Mouse (Mus musculus) liver, embryonic 14.5 days (tissue): ENCODE data around the gene Angel1. TPM values are rescaled to one million over a fixed set of nuclear protein-coding genes. Genes with fewer than 3 reads are reported as not detected.

Source experiments
- ATAC-seq: fragments of 200-750 bp; cut with Nextera tagmentation; 2 replicates; pipeline ENCODE4 v1.8.0; 2017; ENCODE audit warnings: moderate number of reproducible peaks, mild to moderate bottlenecking, moderate library complexity; ENCODE audit not compliant: insufficient read depth
- DNase-seq, 3 experiments: peaks; one replicate each; pipeline ENCODE4 v3.0.0-alpha.2; 2012 to 2013; ENCODE audit warnings: low read depth in 3 of 3, low spot score in 3 of 3
- H3K27ac ChIP-seq: fragments of 300-500 bp; sonication (generic); 2 replicates; pipeline ENCODE4 v1.5.1; 2014; ENCODE audit warnings: moderate library complexity, mild to moderate bottlenecking, control low read depth, inconsistent platforms
- H3K27me3 ChIP-seq: fragments of 300-500 bp; sonication (generic); 2 replicates; pipeline ENCODE4 v1.6.1; 2014; ENCODE audit warnings: mild to moderate bottlenecking, low read length, moderate library complexity; ENCODE audit not compliant: control insufficient read depth, insufficient read depth
- H3K36me3 ChIP-seq: fragments of 300-500 bp; sonication (generic); replicated peaks from 2 replicates; pipeline ENCODE4 v1.6.1; 2014; ENCODE audit warnings: low read depth; ENCODE audit not compliant: control insufficient read depth, insufficient read depth
- H3K4me1 ChIP-seq, 2 experiments: fragments of 200-500 bp in 1 of 2; fragments of 300-500 bp in 1 of 2; sonication (generic) in 1 of 2; replicated peaks; 2 replicates each; pipeline ENCODE4 v1.6.1; 2012 to 2014; ENCODE audit warnings: antibody characterized with exemption in 1 of 2, inconsistent platforms in 1 of 2, low read length in 1 of 2; ENCODE audit not compliant: control insufficient read depth in 2 of 2, insufficient read depth in 2 of 2
- H3K4me2 ChIP-seq: fragments of 300-500 bp; sonication (generic); 2 replicates; pipeline ENCODE4 v1.6.1; 2014; ENCODE audit warnings: low read depth, mild to moderate bottlenecking, control low read depth, moderate library complexity
- H3K4me3 ChIP-seq, 2 experiments: fragments of 200-500 bp in 1 of 2; fragments of 300-500 bp in 1 of 2; sonication (generic) in 1 of 2; 2 replicates each; pipeline ENCODE4 v1.5.1; 2012 to 2014; ENCODE audit warnings: low read depth in 2 of 2, low read length in 2 of 2, mild to moderate bottlenecking in 2 of 2, control low read depth in 1 of 2, inconsistent platforms in 1 of 2, moderate library complexity in 1 of 2; ENCODE audit not compliant: insufficient read depth in 1 of 2
- H3K9ac ChIP-seq: fragments of 300-500 bp; sonication (generic); replicated peaks from 2 replicates; pipeline ENCODE4 v1.6.1; 2014; ENCODE audit warnings: mild to moderate bottlenecking, control low read depth, moderate library complexity
- H3K9me3 ChIP-seq: fragments of 300-500 bp; sonication (generic); 2 replicates; pipeline ENCODE4 v1.6.1; 2016; ENCODE audit warnings: low read length, mixed read lengths; ENCODE audit not compliant: control insufficient read depth
- CTCF ChIP-seq: IDR thresholded peaks from 2 replicates; pipeline ENCODE4 v1.5.1; 2016; ENCODE audit warnings: antibody characterized with exemption, low read depth, control low read depth
- EP300 ChIP-seq: IDR thresholded peaks from 2 replicates; pipeline ENCODE4 v1.6.1; 2016; ENCODE audit warnings: antibody characterized with exemption, low read depth
- WGBS: fragments of 180-500 bp; shearing (Covaris S2); extraction: QIAGEN DNeasy Blood & Tissue Kit; methylation state at CpG from one replicate; pipeline ENCODE4 v1.1.7; 2014; ENCODE audit not compliant: insufficient replicate concordance; 5-methylcytosine and 5-hydroxymethylcytosine counted together
- polyA plus RNA-seq, 2 experiments: library from polyadenylated mRNA; depleted of rRNA in 1 of 2; stranded (reverse) in 1 of 2; unstranded in 1 of 2; fragments of >200 nt; fragmentation: Nextera tagmentation in 1 of 2; extraction: Ambion mirVana in 1 of 2; gene quantifications; 2 replicates each; pipeline versions ENCODE4 v1.2.1 to v1.2.3; 2012 to 2014

Angel1 gene
- polyA plus RNA-seq, 2 experiments: 0.60 to 1.1 TPM

DNA sequence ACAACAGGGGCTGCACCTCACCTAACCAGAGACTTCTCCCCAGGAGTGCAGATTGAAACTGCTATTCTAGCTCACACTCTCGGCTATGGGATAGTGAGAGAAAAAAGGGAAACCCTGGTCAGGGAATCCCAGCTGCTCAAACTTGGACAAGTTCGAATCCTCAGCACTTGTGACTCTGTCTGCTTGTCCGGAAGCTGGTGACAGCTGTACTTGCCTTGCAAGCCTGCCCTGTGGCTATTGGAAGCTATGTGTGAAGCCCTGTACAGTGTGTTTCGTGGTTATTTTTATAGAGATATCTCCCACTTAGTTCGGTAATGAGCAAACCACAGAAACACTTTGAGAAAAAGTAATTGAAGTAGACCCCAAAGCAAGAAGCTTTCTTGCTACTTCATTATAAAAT, 53.8 kb downstream of the Angel1 start:
- H3K4me3 ChIP-seq: no peak overlapping the region
- H3K9me3 ChIP-seq: no peaks in the 10 kb centered on the region
- H3K36me3 ChIP-seq: no peaks in the 10 kb centered on the region
- H3K27ac ChIP-seq: no peak overlapping the region
- DNase-seq (no peak), ATAC-seq (no peak)
- 26% methylated on average over 5 of the region's 5 CpGs for WGBS
- H3K4me2 ChIP-seq: no peak overlapping the region
- H3K4me1 ChIP-seq: no peaks in the 10 kb centered on the region
- H3K9ac ChIP-seq: no peak overlapping the region
- H3K27me3 ChIP-seq: peaks cover 2% of the 10 kb centered on the region; the same call in 1 of the 2 replicates
- TF ChIP-seq EP300 (no peak), CTCF (no peak)

- Histone ChIP-seq H3K9me3 (no peaks in the 10 kb centered on the region), H3K9ac (no peak overlapping the region), H3K4me3 (no peak overlapping the region), H3K27ac (no peak overlapping the region), H3K4me1 (no peaks in the 10 kb centered on the region), H3K4me2 (no peak overlapping the region), H3K27me3 (peaks cover 2% of the 10 kb centered on the region; the same call in 1 of the 2 replicates), H3K36me3 (no peaks in the 10 kb centered on the region)
- no peak for DNase-seq
- no peak for TF ChIP-seq EP300
- TF ChIP-seq CTCF: no peak
- 67% methylated on average over 4 of the region's 4 CpGs for WGBS
- no peak for ATAC-seq
Measured at GRCm38 (mm10) chr12:86672105-86672504, 54.2 kb downstream of the Angel1 start.

- DNase-seq: no peak
- Histone ChIP-seq H3K4me3 (no peak overlapping the region), H3K27ac (no peak overlapping the region), H3K4me1 (no peaks in the 10 kb centered on the region), H3K36me3 (no peaks in the 10 kb centered on the region), H3K9me3 (no peaks in the 10 kb centered on the region), H3K4me2 (no peak overlapping the region), H3K27me3 (no peaks in the 10 kb centered on the region), H3K9ac (no peak overlapping the region)
- TF ChIP-seq EP300: no peak
- no peak for TF ChIP-seq CTCF
- ATAC-seq: no peak
- 60% methylated on average over 2 of the region's 2 CpGs for WGBS
Measured at GRCm38 (mm10) chr12:86668404-86668803, 57.9 kb downstream of the Angel1 start.

DNA sequence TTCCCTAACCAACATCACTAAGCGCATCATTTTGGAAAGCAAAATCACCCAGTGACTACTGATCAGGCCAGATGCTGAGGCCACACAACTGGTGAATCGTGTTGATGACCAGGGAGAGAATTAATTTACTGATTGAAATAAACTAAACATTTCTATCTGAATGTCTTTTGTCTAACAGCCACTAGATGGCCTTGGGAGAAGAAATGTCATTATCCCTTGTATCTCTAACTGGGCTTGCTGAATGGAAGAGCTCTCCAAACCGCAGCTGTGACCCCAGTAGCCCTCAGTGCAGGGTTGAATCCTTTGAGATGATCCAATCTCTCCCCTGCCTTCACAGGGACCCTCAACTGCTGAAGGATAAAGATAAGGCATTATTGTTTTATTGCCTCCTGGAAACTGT, 60.6 kb downstream of the Angel1 start:
- WGBS: 40% methylated on average over 3 of the region's 3 CpGs
- DNase-seq (no peak), ATAC-seq (no peak)
- Histone ChIP-seq H3K4me3 (no peak overlapping the region), H3K9ac (no peak overlapping the region), H3K27ac (no peak overlapping the region), H3K27me3 (no peaks in the 10 kb centered on the region), H3K9me3 (no peaks in the 10 kb centered on the region), H3K4me2 (no peak overlapping the region), H3K4me1 (no peaks in the 10 kb centered on the region), H3K36me3 (no peaks in the 10 kb centered on the region)
- TF ChIP-seq EP300 (no peak), CTCF (0 out of 2 replicates have a peak, but pooled peaks have one; percentile 14)

GRCm38 (mm10) chr12:86660466-86660865, 65.8 kb downstream of the Angel1 start:
- H3K27me3 ChIP-seq: no peaks in the 10 kb centered on the region
- TF ChIP-seq CTCF (no peak), EP300 (no peak)
- ATAC-seq (no peak), DNase-seq (no peak)
- H3K27ac ChIP-seq: no peak overlapping the region
- H3K9me3 ChIP-seq: no peaks in the 10 kb centered on the region
- H3K9ac ChIP-seq: no peak overlapping the region
- H3K4me2 ChIP-seq: no peak overlapping the region
- H3K4me3 ChIP-seq: no peak overlapping the region
- no peaks in the 10 kb centered on the region for H3K4me1 ChIP-seq
- 52% methylated on average over 2 of the region's 2 CpGs for WGBS
- H3K36me3 ChIP-seq: no peaks in the 10 kb centered on the region

GRCm38 (mm10) chr12:86659447-86659968, 66.8 kb downstream of the Angel1 start:
- no peak for DNase-seq
- no peak for TF ChIP-seq CTCF
- no peak for TF ChIP-seq EP300
- Histone ChIP-seq H3K9me3 (no peaks in the 10 kb centered on the region), H3K4me1 (no peaks in the 10 kb centered on the region), H3K4me2 (no peak overlapping the region), H3K9ac (no peak overlapping the region), H3K4me3 (no peak overlapping the region), H3K36me3 (no peaks in the 10 kb centered on the region), H3K27ac (no peak overlapping the region), H3K27me3 (no peaks in the 10 kb centered on the region)
- no peak for ATAC-seq
- 17% methylated on average over 6 of the region's 6 CpGs for WGBS
